Mouse (Mus musculus) inflammation-experienced regulatory T-cells, adult 6 months (primary cell): ENCODE data around the gene Dcun1d2. TPM values are rescaled to one million over a fixed set of nuclear protein-coding genes. Genes with fewer than 3 reads are reported as not detected.

Source experiments
- polyA plus RNA-seq, 3 experiments: library from polyadenylated mRNA; unstranded; fragments of 100-300 nt; shearing (Covaris generic); gene quantifications; one replicate each; pipeline ENCODE4 v1.2.1; 2017

Dcun1d2 gene
- polyA plus RNA-seq, 3 experiments from 2014 or later: 16.0 to 25.2 (median 22.4) TPM

Other genes starting within 250 kb of the Dcun1d2 start
- 1 to 10 TPM; 2.2 to 3.4 (median 2.5) TPM for gene Proz, start 227.2 kb downstream of the Dcun1d2 start, polyA plus RNA-seq
- gene Pcid2, start 182.7 kb downstream of the Dcun1d2 start, polyA plus RNA-seq: 10 to 100 TPM; 40.3 to 43.9 (median 41.1) TPM
- 10 to 100 TPM; 15.3 to 20.1 (median 16.9) TPM for gene Cul4a, start 182.5 kb downstream of the Dcun1d2 start, polyA plus RNA-seq
- gene Lamp1, start 129.0 kb downstream of the Dcun1d2 start, polyA plus RNA-seq: 10 to 100 TPM; 10.1 to 22.6 (median 17.5) TPM
- 1 to 10 TPM in 2 of 3 experiments, under 1 TPM in 1; 0.48 to 6.3 (median 2.8) TPM for gene Grtp1, start 87.5 kb downstream of the Dcun1d2 start, polyA plus RNA-seq
- gene Adprhl1, start 34.0 kb downstream of the Dcun1d2 start, polyA plus RNA-seq: not detected
- gene Tmco3, start 59 bp upstream of the Dcun1d2 start, polyA plus RNA-seq: 10 to 100 TPM; 24.1 to 28.8 (median 26.7) TPM
- 10 to 100 TPM; 33.2 to 64.7 (median 37.8) TPM for gene Tfdp1, start 50.6 kb upstream of the Dcun1d2 start, polyA plus RNA-seq
- not detected for gene Atp4b, start 108.7 kb upstream of the Dcun1d2 start, polyA plus RNA-seq
- not detected for gene Grk1, start 117.0 kb upstream of the Dcun1d2 start, polyA plus RNA-seq
- gene Tmem255b, start 147.1 kb upstream of the Dcun1d2 start, polyA plus RNA-seq: not detected
- not detected for gene Gas6, start 206.4 kb upstream of the Dcun1d2 start, polyA plus RNA-seq